ENCODE assay signal across 10 mouse cellular contexts in the genomic region with DNA sequence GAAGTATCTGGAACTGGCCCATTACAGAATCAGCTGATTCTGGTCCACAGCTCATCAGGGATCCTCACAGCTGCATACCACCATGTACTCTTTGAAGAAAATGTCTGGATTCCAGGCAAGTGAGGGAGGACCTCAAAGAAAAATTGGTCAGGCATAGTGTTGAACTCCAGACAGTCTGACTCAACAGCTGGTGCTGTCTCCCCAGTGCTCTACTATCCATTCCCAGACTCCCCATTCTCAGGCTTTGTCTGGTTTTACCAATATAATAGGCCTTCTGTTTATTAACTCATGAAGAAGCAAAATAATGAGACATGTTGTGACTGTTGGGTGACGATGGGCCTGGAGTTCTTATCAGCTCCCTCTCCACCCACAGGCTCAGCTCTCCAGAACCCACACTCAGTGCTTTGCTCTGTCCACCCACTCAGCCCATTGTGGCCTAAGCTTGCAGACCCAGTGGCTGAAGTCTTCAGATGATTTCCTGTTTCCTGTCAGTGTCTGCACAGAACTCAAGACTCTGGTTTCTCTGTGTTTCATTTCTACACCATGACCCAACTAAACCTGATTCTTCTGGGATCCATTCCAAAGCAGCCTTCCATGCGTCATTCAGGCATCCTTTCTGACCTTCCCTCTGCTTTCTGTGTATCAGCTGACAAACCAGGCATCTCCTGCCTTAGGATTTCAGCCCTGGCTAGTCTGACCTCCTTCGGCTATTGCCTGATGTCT.
A peak's percentile ranks its signal among the peaks of the same experiment; 100 is the strongest.
DNase-seq lines count a peak whose midpoint lies in the region; ATAC-seq lines count a peak whose summit lies in the region.
"Had no signal": no experiment of that assay in that cellular context is flagged by ENCODE, and none has a peak within 500 bp of the region (broad histone marks: within the 10 kb centered on the region; RNA-seq: fewer than 3 reads in every experiment).

No protein-coding gene starts in this region.

- DNase-seq in kidney, adult 8-10 months: peak; percentile 18 to 26
- peak; percentile 75 for DNase-seq in MN1 (ENCODE audit: low spot score)
- peak; percentile 98 for DNase-seq in fibroblast of lung, adult 2 months (ENCODE audit: low read depth)
- DNase-seq in heart, postnatal 25 days (ENCODE audit: low spot score): peak; percentile 32
- no peak for DNase-seq in midbrain, embryonic 14.5 days
- no peak for DNase-seq in natural killer cell, adult 2 months (ENCODE audit: low spot score in 2 of 2)
- DNase-seq: cerebellum, postnatal 10 days had no signal

- no peaks in the 10 kb centered on the region for H3K27me3 ChIP-seq in kidney, embryonic 14.5 days (ENCODE audit: control insufficient read depth, insufficient read depth, low read length)
- no peaks in the 10 kb centered on the region for H3K27me3 ChIP-seq in midbrain, embryonic 14.5 days (ENCODE audit: control insufficient read depth, insufficient read depth, low read length)
- H3K27me3 ChIP-seq: limb, embryonic 15.5 days had no signal

- no peak overlapping the region for H3K27ac ChIP-seq in kidney, embryonic 14.5 days (ENCODE audit: low read depth, low read length)
- no peak overlapping the region for H3K27ac ChIP-seq in midbrain, embryonic 14.5 days (replicated peaks; ENCODE audit: low read depth, low read length)
- H3K27ac ChIP-seq: limb, embryonic 15.5 days had no signal

- H3K4me3 ChIP-seq in kidney, embryonic 14.5 days (ENCODE audit: low read length): no peak overlapping the region
- no peak overlapping the region for H3K4me3 ChIP-seq in midbrain, embryonic 14.5 days (replicated peaks; ENCODE audit: low read depth, low read length)
- H3K4me3 ChIP-seq: limb, embryonic 15.5 days had no signal

- 68% methylated on average over 3 of the region's 3 CpGs for WGBS in kidney, embryonic 14.5 days
- WGBS in midbrain, embryonic 14.5 days: 80% methylated on average over 3 of the region's 3 CpGs

- H3K36me3 ChIP-seq in kidney, embryonic 14.5 days (ENCODE audit: control insufficient read depth, insufficient read depth, low read length): no peaks in the 10 kb centered on the region
- H3K36me3 ChIP-seq in midbrain, embryonic 14.5 days (ENCODE audit: control insufficient read depth, insufficient read depth, low read length): no peaks in the 10 kb centered on the region
- H3K36me3 ChIP-seq: limb, embryonic 15.5 days had no signal

- no peak overlapping the region for H3K4me2 ChIP-seq in kidney, embryonic 14.5 days (replicated peaks; ENCODE audit: low read depth, low read length)
- no peak overlapping the region for H3K4me2 ChIP-seq in midbrain, embryonic 14.5 days (ENCODE audit: low read length)
- H3K4me2 ChIP-seq: limb, embryonic 15.5 days had no signal

- H3K9ac ChIP-seq in kidney, embryonic 14.5 days (ENCODE audit: low read depth, low read length): no peak overlapping the region
- H3K9ac ChIP-seq in midbrain, embryonic 14.5 days (replicated peaks; ENCODE audit: low read length): no peak overlapping the region
- H3K9ac ChIP-seq: limb, embryonic 15.5 days had no signal

- intact Hi-C loops in heart, postnatal 25 days (cut with DNase I): no loop called here

- ATAC-seq in kidney, embryonic 14.5 days (ENCODE audit: low FRiP score, low TSS enrichment): no peak
- no peak for ATAC-seq in midbrain, embryonic 14.5 days (ENCODE audit: low FRiP score, low TSS enrichment)
- no peak for ATAC-seq in monocyte, adult 5-6 weeks (replicated peaks; ENCODE audit: insufficient number of reproducible peaks, low FRiP score, low TSS enrichment, poor library complexity, severe bottlenecking)

- no peaks in the 10 kb centered on the region for H3K9me3 ChIP-seq in kidney, embryonic 14.5 days (ENCODE audit: control insufficient read depth, low read length)
- no peaks in the 10 kb centered on the region for H3K9me3 ChIP-seq in midbrain, embryonic 14.5 days (ENCODE audit: control insufficient read depth, low read length)
- H3K9me3 ChIP-seq: limb, embryonic 15.5 days had no signal

- H3K4me1 ChIP-seq in kidney, embryonic 14.5 days (ENCODE audit: control insufficient read depth, insufficient read depth, low read length): no peaks in the 10 kb centered on the region
- no peaks in the 10 kb centered on the region for H3K4me1 ChIP-seq in midbrain, embryonic 14.5 days (ENCODE audit: control insufficient read depth, insufficient read depth, low read length)
- H3K4me1 ChIP-seq: limb, embryonic 15.5 days had no signal

Comparison
In these comparisons a context has a peak if more than half of its experiments do, and no peak if none do; other contexts are left out.
1. DNase-seq: peak in kidney, adult 8-10 months (2 of 2), MN1 (single experiment), fibroblast of lung, adult 2 months (single experiment) and heart, postnatal 25 days (single experiment); none in midbrain, embryonic 14.5 days (single experiment) and natural killer cell, adult 2 months (0 of 2).